Mouse (Mus musculus): ENCODE data around the gene Flnb. TPM values are rescaled to one million over a fixed set of nuclear protein-coding genes. Genes with fewer than 3 reads are reported as not detected.

Gene Flnb
- polyA plus RNA-seq, 1 experiment from 2014 or later = 26.8 TPM

DNA sequence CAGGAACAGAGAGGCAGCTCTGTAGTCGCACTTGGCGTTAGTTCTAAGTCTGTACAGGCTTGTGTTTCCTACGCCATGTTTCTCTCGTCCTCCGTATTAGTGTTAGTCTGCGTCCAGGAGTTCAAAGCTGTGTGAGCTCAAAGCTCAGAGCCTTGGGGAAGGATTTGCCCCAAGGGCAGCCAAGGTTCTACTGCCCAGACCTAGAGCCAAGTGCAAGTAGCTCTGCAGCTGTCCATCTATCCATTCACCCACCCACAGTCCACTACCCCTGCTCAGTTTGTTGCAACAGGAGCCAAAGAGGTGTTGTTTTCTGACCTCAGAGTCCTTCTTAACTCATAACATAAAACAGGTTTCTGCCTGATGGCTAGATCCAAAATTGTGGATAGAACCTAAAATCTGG lies 70.5 kb downstream of the Flnb start:
- DNase-seq (ENCODE audit: low spot score) (no peak), ATAC-seq (replicated peaks; ENCODE audit: low FRiP score, low TSS enrichment, low read depth) (no peak)
- Histone ChIP-seq H3K27ac (ENCODE audit: low read depth) (peak overlapping the region; percentile 87; the same call in 1 of the 2 replicates), H3K4me3 (ENCODE audit: low read depth, low read length) (no peak overlapping the region), H3K4me2 (ENCODE audit: low read length) (no peak overlapping the region), H3K36me3 (ENCODE audit: control insufficient read depth, insufficient read depth, low read length) (peaks cover 74% of the 10 kb centered on the region), H3K9ac (ENCODE audit: low read length) (no peak overlapping the region), H3K9me3 (ENCODE audit: control insufficient read depth, low read length) (no peaks in the 10 kb centered on the region), H3K27me3 (replicated peaks; ENCODE audit: control insufficient read depth, insufficient read depth, low read length) (no peaks in the 10 kb centered on the region), H3K4me1 (replicated peaks; ENCODE audit: control insufficient read depth, insufficient read depth, low read length) (peaks cover 18% of the 10 kb centered on the region)
- WGBS = 90% methylated on average over 6 of the region's 6 CpGs

DNA sequence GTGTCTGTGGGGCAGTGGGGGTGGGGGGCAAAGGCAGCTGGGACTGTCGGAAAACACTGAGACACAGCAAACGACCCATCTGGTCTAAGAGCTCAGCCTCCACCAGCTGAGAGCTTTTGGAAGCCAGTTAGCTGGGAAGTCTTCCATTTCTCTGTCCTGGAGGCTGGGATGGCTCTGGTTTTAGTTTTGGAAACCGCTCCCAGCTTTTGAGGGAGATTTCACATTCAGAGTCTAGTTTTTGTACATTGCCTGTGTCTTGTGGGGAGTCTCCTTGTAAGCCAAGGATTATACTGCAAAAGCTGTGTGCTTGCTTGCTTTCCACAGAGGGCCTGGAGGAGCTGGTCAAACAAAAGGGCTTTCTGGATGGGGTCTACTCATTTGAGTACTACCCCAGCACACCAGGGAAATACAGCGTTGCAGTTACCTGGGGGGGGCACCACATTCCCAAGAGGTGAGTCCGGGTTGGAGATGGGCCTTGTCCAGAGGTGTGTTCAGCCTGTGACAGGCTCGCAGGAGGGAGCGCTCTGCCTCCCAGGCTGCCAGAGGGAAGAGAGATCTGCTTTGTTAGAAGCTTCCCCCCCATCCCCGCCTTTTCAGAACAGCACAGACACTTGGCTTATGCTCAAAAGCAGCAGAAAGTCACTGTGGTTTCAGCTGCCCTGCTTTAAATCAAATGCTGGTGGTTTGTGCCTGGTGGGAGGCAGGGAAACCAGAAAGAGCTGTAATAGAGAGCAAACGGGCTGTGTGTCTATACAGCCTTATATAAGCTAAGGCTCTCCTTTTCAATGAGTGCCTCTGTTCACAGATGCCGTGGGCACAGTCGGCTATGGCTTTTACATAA lies 71.3 kb downstream of the Flnb start:
- peak overlapping the region; percentile 87 for H3K27ac ChIP-seq (ENCODE audit: low read depth)
- ATAC-seq (replicated peaks; ENCODE audit: low FRiP score, low TSS enrichment, low read depth) (peak; percentile 63), DNase-seq (ENCODE audit: low spot score) (peak; percentile 71)
- no peaks in the 10 kb centered on the region for H3K27me3 ChIP-seq (replicated peaks; ENCODE audit: control insufficient read depth, insufficient read depth, low read length)
- no peak overlapping the region for H3K4me3 ChIP-seq (ENCODE audit: low read depth, low read length)
- peaks cover 18% of the 10 kb centered on the region for H3K4me1 ChIP-seq (replicated peaks; ENCODE audit: control insufficient read depth, insufficient read depth, low read length)
- peaks cover 74% of the 10 kb centered on the region for H3K36me3 ChIP-seq (ENCODE audit: control insufficient read depth, insufficient read depth, low read length)
- 48% methylated on average over 11 of the region's 11 CpGs for WGBS
- H3K4me2 ChIP-seq (ENCODE audit: low read length) = 0 out of 2 replicates have a peak overlapping the region, but pooled peaks have one; percentile 2
- H3K9ac ChIP-seq (ENCODE audit: low read length) = peak overlapping the region; percentile 23; the same call in 1 of the 2 replicates
- no peaks in the 10 kb centered on the region for H3K9me3 ChIP-seq (ENCODE audit: control insufficient read depth, low read length)

DNA sequence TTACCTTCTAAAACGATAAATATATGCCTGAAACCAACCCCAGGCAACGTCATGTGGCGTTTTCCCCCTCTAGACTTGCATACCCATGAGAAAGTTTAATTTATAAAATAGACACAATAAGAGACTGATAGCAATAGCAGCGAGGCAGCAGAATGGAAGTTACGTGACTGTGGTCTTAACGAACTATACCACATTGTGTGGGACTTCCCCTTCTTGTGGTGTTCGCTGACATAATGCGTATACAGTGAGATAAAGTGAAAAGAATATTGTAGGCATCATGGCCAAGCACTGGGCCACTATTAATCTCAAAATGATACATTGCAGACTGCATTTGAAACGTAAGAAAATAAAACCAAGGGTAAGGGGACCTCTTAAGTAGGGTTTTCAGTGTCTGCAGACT lies 72.1 kb downstream of the Flnb start:
- Histone ChIP-seq H3K4me3 (ENCODE audit: low read depth, low read length) (no peak overlapping the region), H3K9ac (ENCODE audit: low read length) (no peak overlapping the region), H3K9me3 (ENCODE audit: control insufficient read depth, low read length) (no peaks in the 10 kb centered on the region), H3K27me3 (replicated peaks; ENCODE audit: control insufficient read depth, insufficient read depth, low read length) (no peaks in the 10 kb centered on the region), H3K27ac (ENCODE audit: low read depth) (peak overlapping the region; percentile 87), H3K36me3 (ENCODE audit: control insufficient read depth, insufficient read depth, low read length) (peaks cover 74% of the 10 kb centered on the region), H3K4me1 (replicated peaks; ENCODE audit: control insufficient read depth, insufficient read depth, low read length) (peaks cover 18% of the 10 kb centered on the region), H3K4me2 (ENCODE audit: low read length) (no peak overlapping the region)
- 79% methylated on average over 9 of the region's 9 CpGs for WGBS
- no peak for DNase-seq (ENCODE audit: low spot score)
- ATAC-seq (replicated peaks; ENCODE audit: low FRiP score, low TSS enrichment, low read depth) = no peak

DNA sequence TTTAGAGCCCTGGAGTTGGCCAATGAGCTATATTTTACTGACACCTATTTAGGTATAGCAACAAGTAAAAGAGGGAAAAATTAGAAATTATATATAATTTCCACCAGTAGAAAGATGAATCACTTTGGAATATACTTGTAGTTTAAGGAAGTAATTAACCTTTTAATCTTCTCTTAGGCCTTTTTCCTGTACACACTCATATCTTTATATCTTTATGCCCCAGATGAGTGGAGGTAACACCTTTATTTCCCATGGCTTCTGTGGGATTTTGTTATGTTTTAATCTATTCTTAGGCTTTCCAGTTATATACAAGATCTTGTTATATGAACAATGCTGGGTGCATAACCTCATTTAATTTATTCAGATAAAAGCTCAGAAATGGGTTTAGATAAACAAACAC lies 73.6 kb downstream of the Flnb start:
- Histone ChIP-seq H3K4me3 (ENCODE audit: low read depth, low read length) (no peak overlapping the region), H3K4me2 (ENCODE audit: low read length) (no peak overlapping the region), H3K27me3 (replicated peaks; ENCODE audit: control insufficient read depth, insufficient read depth, low read length) (no peaks in the 10 kb centered on the region), H3K9ac (ENCODE audit: low read length) (no peak overlapping the region), H3K9me3 (ENCODE audit: control insufficient read depth, low read length) (no peaks in the 10 kb centered on the region), H3K4me1 (replicated peaks; ENCODE audit: control insufficient read depth, insufficient read depth, low read length) (peaks cover 18% of the 10 kb centered on the region), H3K27ac (ENCODE audit: low read depth) (no peak overlapping the region), H3K36me3 (ENCODE audit: control insufficient read depth, insufficient read depth, low read length) (peaks cover 72% of the 10 kb centered on the region)
- no peak for ATAC-seq (replicated peaks; ENCODE audit: low FRiP score, low TSS enrichment, low read depth)
- no peak for DNase-seq (ENCODE audit: low spot score)

DNA sequence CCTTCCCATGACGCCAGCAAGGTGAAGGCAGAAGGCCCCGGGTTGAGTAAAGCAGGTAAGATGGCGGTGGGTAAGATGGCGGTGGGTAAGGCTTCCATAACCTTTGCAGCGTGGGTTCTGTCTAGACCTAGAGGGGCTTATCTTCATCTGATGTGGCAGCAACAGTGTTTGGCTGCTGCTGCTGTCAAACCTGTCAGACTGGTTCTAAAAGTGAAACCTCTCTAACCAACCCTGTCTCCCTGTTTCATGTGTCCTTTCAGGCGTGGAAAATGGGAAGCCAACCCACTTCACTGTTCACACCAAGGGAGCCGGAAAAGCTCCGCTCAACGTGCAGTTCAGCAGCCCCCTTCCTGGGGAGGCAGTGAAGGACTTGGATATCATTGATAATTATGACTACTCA lies 78.4 kb downstream of the Flnb start:
- 79% methylated on average over 9 of the region's 9 CpGs for WGBS
- no peaks in the 10 kb centered on the region for H3K9me3 ChIP-seq (ENCODE audit: control insufficient read depth, low read length)
- no peak overlapping the region for H3K4me2 ChIP-seq (ENCODE audit: low read length)
- no peaks in the 10 kb centered on the region for H3K27me3 ChIP-seq (replicated peaks; ENCODE audit: control insufficient read depth, insufficient read depth, low read length)
- no peak overlapping the region for H3K4me3 ChIP-seq (ENCODE audit: low read depth, low read length)
- H3K27ac ChIP-seq (ENCODE audit: low read depth) = peak overlapping the region; percentile 1; the same call in 1 of the 2 replicates
- H3K9ac ChIP-seq (ENCODE audit: low read length) = no peak overlapping the region
- peaks cover 68% of the 10 kb centered on the region for H3K36me3 ChIP-seq (ENCODE audit: control insufficient read depth, insufficient read depth, low read length)
- peaks cover 19% of the 10 kb centered on the region; the same call in 1 of the 2 replicates for H3K4me1 ChIP-seq (replicated peaks; ENCODE audit: control insufficient read depth, insufficient read depth, low read length)
- DNase-seq (ENCODE audit: low spot score) (peak; percentile 60), ATAC-seq (replicated peaks; ENCODE audit: low FRiP score, low TSS enrichment, low read depth) (peak; percentile 87)

DNA sequence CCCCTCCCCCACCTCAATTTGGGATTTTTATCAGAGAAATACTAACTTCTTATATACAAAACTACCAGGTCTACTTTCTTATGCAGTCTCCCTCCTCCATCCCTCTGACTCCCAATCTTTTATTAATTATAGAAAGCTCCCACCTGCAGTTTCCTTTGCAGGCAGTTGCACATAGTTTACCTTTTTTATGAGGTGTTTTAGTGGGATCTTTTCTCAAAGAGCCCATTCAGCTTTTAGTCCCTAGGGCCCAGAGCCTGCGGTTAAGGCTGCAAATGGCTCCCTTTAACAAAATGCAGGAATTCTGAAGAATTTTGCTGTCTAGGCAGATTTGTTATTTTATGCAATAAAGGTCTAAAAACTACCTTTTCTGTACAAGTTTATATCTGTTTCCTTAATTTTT lies 78.9 kb downstream of the Flnb start:
- Histone ChIP-seq H3K27me3 (replicated peaks; ENCODE audit: control insufficient read depth, insufficient read depth, low read length) (no peaks in the 10 kb centered on the region), H3K36me3 (ENCODE audit: control insufficient read depth, insufficient read depth, low read length) (peaks cover 63% of the 10 kb centered on the region), H3K27ac (ENCODE audit: low read depth) (0 out of 2 replicates have a peak overlapping the region, but pooled peaks have one; percentile 1), H3K4me1 (replicated peaks; ENCODE audit: control insufficient read depth, insufficient read depth, low read length) (peaks cover 20% of the 10 kb centered on the region; the same call in 1 of the 2 replicates), H3K4me2 (ENCODE audit: low read length) (no peak overlapping the region), H3K9ac (ENCODE audit: low read length) (no peak overlapping the region), H3K4me3 (ENCODE audit: low read depth, low read length) (no peak overlapping the region), H3K9me3 (ENCODE audit: control insufficient read depth, low read length) (no peaks in the 10 kb centered on the region)
- DNase-seq (ENCODE audit: low spot score) = no peak
- 85% methylated on average over 1 of the region's 1 CpGs for WGBS
- no peak for ATAC-seq (replicated peaks; ENCODE audit: low FRiP score, low TSS enrichment, low read depth)

DNA sequence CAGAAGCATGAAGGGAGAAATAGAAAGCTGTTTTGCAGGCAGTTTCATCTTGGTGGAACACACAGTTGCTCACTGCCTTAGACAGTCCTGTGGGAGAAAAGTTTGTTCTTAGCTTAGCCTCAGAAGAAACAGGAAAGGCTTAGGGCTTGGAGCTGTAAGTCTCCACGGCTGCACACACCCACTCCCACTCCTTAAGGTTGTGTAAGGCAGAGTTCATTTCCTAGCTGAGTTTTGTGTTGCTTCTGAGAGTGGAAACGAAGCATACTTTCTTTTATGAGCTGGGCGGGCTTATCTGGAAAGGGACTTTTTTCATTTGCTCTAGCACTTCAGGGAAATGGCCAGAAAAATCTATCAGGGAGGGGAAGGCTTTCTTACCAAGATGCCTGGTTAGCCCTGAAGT lies 82.2 kb downstream of the Flnb start:
- Histone ChIP-seq H3K9ac (ENCODE audit: low read length) (no peak overlapping the region), H3K27ac (ENCODE audit: low read depth) (peak overlapping the region; percentile 85), H3K4me1 (replicated peaks; ENCODE audit: control insufficient read depth, insufficient read depth, low read length) (peaks cover 20% of the 10 kb centered on the region; the same call in 1 of the 2 replicates), H3K4me2 (ENCODE audit: low read length) (0 out of 2 replicates have a peak overlapping the region, but pooled peaks have one; percentile 26), H3K4me3 (ENCODE audit: low read depth, low read length) (no peak overlapping the region), H3K9me3 (ENCODE audit: control insufficient read depth, low read length) (no peaks in the 10 kb centered on the region), H3K36me3 (ENCODE audit: control insufficient read depth, insufficient read depth, low read length) (peaks cover 56% of the 10 kb centered on the region), H3K27me3 (replicated peaks; ENCODE audit: control insufficient read depth, insufficient read depth, low read length) (no peaks in the 10 kb centered on the region)
- 28% methylated on average over 3 of the region's 3 CpGs for WGBS
- ATAC-seq (replicated peaks; ENCODE audit: low FRiP score, low TSS enrichment, low read depth) = no peak
- no peak for DNase-seq (ENCODE audit: low spot score)

DNA sequence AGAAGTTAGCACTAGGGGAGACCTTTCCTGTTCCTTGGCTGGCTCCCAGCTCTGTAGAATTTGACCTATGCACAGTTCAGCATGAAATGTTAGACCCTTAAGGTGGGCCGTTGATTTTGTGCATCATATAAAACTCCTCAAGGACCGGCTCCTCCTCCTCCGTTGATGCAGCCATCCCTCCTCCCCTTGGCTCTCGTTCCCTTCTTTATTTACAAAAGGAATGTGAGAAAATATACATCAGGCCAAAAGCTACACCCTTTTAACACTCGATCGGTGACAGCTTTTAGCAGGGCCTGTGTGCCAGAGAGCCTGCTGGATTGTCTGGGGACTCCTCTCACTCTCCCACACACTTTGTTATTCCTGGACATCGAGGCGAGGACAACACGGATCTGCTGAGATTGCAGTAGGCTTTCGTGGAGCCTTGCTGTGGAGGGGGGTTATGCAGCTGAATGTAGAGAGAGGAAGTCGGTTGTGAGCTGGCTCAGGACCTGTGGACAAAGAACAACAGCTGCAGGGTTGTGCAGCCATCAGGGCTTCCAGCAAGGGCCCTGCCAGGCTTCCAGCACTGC lies 82.8 kb downstream of the Flnb start:
- Histone ChIP-seq H3K4me3 (ENCODE audit: low read depth, low read length) (no peak overlapping the region), H3K9me3 (ENCODE audit: control insufficient read depth, low read length) (no peaks in the 10 kb centered on the region), H3K27me3 (replicated peaks; ENCODE audit: control insufficient read depth, insufficient read depth, low read length) (no peaks in the 10 kb centered on the region), H3K4me1 (replicated peaks; ENCODE audit: control insufficient read depth, insufficient read depth, low read length) (peaks cover 20% of the 10 kb centered on the region; the same call in 1 of the 2 replicates), H3K27ac (ENCODE audit: low read depth) (peak overlapping the region; percentile 85), H3K9ac (ENCODE audit: low read length) (no peak overlapping the region), H3K36me3 (ENCODE audit: control insufficient read depth, insufficient read depth, low read length) (peaks cover 58% of the 10 kb centered on the region), H3K4me2 (ENCODE audit: low read length) (0 out of 2 replicates have a peak overlapping the region, but pooled peaks have one; percentile 26)
- 23% methylated on average over 11 of the region's 11 CpGs for WGBS
- ATAC-seq (replicated peaks; ENCODE audit: low FRiP score, low TSS enrichment, low read depth) (no peak; the same call in 1 of the 2 replicates), DNase-seq (ENCODE audit: low spot score) (no peak)
